ENCODE assay signal across 24 mouse cellular contexts in the genomic region with DNA sequence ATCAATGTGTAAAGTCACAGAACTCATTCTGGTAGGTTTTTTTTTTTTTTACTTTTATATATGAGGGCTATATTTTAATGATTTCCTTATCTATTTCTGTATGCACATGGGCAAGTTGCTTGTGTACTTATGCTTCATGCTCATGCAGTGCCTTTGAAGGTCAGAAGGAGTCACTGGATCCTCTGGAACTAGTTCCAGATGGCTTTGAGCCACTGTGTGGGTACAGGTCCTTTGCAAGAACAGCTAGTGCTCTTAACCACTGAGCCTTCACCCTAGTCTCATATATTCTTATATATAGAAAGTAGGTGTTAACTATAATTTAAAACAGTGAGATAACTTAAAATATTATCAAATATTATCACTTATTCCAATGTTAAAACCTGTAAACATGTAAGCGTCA.
"Had no signal": no experiment of that assay in that cellular context is flagged by ENCODE, and none has a peak within 500 bp of the region (broad histone marks: within the 10 kb centered on the region; RNA-seq: fewer than 3 reads in every experiment).

No protein-coding gene starts in this region.

- H3K27ac ChIP-seq: heart, adult 2 months; heart, embryonic 13.5 days; heart, embryonic 15.5 days; hindbrain, embryonic 13.5 days; hindbrain, embryonic 15.5 days; hindbrain, postnatal 0 days; kidney, embryonic 15.5 days; kidney, postnatal 0 days; limb, embryonic 13.5 days; limb, embryonic 15.5 days; liver, embryonic 12.5 days; liver, embryonic 14.5 days had no signal

- DNase-seq: heart, adult 11 months; heart, adult 2 months; heart, postnatal 14 days; heart, postnatal 36 days; kidney, adult 11 months; kidney, adult 2 months; kidney, adult 9 months; kidney, postnatal 14 days; kidney, postnatal 36 days; layer of hippocampus, adult 9-11 months; layer of hippocampus, postnatal 36 days; left cerebral cortex, postnatal 4 days had no signal

- H3K4me3 ChIP-seq: heart, adult 2 months; heart, embryonic 13.5 days; heart, embryonic 15.5 days; hindbrain, embryonic 13.5 days; hindbrain, embryonic 15.5 days; kidney, embryonic 15.5 days; limb, embryonic 13.5 days; limb, embryonic 15.5 days; liver, embryonic 12.5 days had no signal

- ATAC-seq: hindbrain, postnatal 0 days; intestine, embryonic 16.5 days; liver, embryonic 12.5 days had no signal
